In the genomic region with DNA sequence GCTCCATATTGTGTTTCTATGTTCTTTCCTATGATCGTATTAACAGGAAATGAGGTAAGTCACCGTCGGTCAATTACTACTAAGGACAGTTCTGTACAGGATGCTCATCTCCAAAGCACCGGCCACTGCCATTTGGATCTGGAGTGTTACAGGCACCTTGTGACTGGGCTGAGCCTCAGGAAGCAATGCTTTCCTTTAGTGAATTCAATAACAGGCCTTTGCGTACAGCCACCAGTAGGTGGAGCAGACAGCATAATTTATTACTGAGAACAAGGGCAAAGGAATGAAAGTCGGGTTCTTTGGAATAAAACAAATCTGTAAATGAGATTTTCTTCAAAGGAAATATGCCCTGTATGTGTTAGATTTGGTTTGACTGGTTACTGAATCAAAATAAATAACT, we compare ENCODE assay signal across 8 mouse cellular contexts.
DNase-seq lines count a peak whose midpoint lies in the region; ATAC-seq and TF ChIP-seq lines count a peak whose summit lies in the region.

No protein-coding gene starts in this region.

- TF ChIP-seq CTCF in heart, adult 2 months (IDR thresholded peaks at IDR 0.05), result peak; percentile 91

- WGBS in heart, adult 2 months, result 24% methylated on average over 6 of the region's 6 CpGs
- WGBS in heart, embryonic 11.5 days (ENCODE audit: insufficient replicate concordance), result 36% methylated on average over 6 of the region's 6 CpGs

- H3K79me2 ChIP-seq in heart, adult 2 months (replicated peaks; ENCODE audit: control insufficient read depth, insufficient read depth, low read length), result no peaks in the 10 kb centered on the region

- no peaks in the 10 kb centered on the region for H3K36me3 ChIP-seq in heart, adult 2 months (ENCODE audit: control insufficient read depth, insufficient read depth, low read length)
- H3K36me3 ChIP-seq in heart, embryonic 11.5 days (ENCODE audit: control insufficient read depth, insufficient read depth, low read length), result no peaks in the 10 kb centered on the region
- no peaks in the 10 kb centered on the region for H3K36me3 ChIP-seq in splenic B cell, adult 2 months (ENCODE audit: control insufficient read depth, insufficient read depth, low read length, poor library complexity, severe bottlenecking)

- H3K4me2 ChIP-seq in heart, embryonic 11.5 days, result no peak overlapping the region

- H3K4me3 ChIP-seq in heart, adult 2 months, result no peak overlapping the region
- H3K4me3 ChIP-seq in heart, embryonic 11.5 days (ENCODE audit: low read depth, low read length), result no peak overlapping the region

- no peak for TF ChIP-seq EP300 in heart, adult 2 months (IDR thresholded peaks at IDR 0.05; ENCODE audit: insufficient read depth, low read depth, low read length)

- no peak for TF ChIP-seq POLR2A in heart, adult 2 months (IDR thresholded peaks at IDR 0.05; ENCODE audit: insufficient read depth, low read depth, low read length)

- H3K9me3 ChIP-seq in heart, embryonic 11.5 days (replicated peaks; ENCODE audit: control insufficient read depth, low read length), result no peaks in the 10 kb centered on the region

- no peak overlapping the region for H3K27ac ChIP-seq in heart, adult 2 months
- no peak overlapping the region for H3K27ac ChIP-seq in heart, embryonic 11.5 days (ENCODE audit: low read depth, low read length)

- H3K27me3 ChIP-seq in heart, adult 2 months (ENCODE audit: control insufficient read depth, insufficient read depth, low read length), result no peaks in the 10 kb centered on the region
- no peaks in the 10 kb centered on the region for H3K27me3 ChIP-seq in heart, embryonic 11.5 days (ENCODE audit: control insufficient read depth, insufficient read depth, low read length)
- no peaks in the 10 kb centered on the region for H3K27me3 ChIP-seq in splenic B cell, adult 2 months (ENCODE audit: control insufficient read depth, insufficient read depth, low read length, poor library complexity, severe bottlenecking)

- H3K9ac ChIP-seq in heart, adult 2 months (ENCODE audit: low read depth, low read length), result no peak overlapping the region
- no peak overlapping the region for H3K9ac ChIP-seq in heart, embryonic 11.5 days (ENCODE audit: low read depth, low read length)

- ATAC-seq in heart, embryonic 11.5 days (replicated peaks; ENCODE audit: insufficient number of reproducible peaks, low FRiP score, low TSS enrichment), result no peak

- peak; percentile 19 to 24 for DNase-seq in heart, adult 2 months
- peak; percentile 71 for DNase-seq in MN1 (ENCODE audit: low spot score)
- peak; percentile 38 for DNase-seq in cerebellum, adult 8-10 months
- DNase-seq in frontal cortex, postnatal 25 days (ENCODE audit: low spot score in 2 of 2), result peak; percentile 32 to 44
- DNase-seq in kidney, postnatal 36 days, result peak; percentile 65 to 75
- peak; percentile 72 for DNase-seq in lung, postnatal 10 days
- DNase-seq in splenic B cell, adult 2 months (ENCODE audit: low read depth, low spot score), result peak; percentile 36

- intact Hi-C loops in heart, adult 2 months (cut with DNase I), result loop anchor here (5.0 kb wide), 1 partner anchor 1495 kb away; no protein-coding TSS in a partner anchor

- no peaks in the 10 kb centered on the region for H3K4me1 ChIP-seq in heart, adult 2 months (ENCODE audit: control insufficient read depth, insufficient read depth, low read length)
- H3K4me1 ChIP-seq in heart, embryonic 11.5 days (ENCODE audit: control insufficient read depth, insufficient read depth, low read length), result peaks cover 3% of the 10 kb centered on the region; the same call in 1 of the 2 replicates

Comparison
In these comparisons a context has a peak if more than half of its experiments do, and no peak if none do; other contexts are left out.
1. DNase-seq: peak in every context shown above with its lines; median percentile 72 in lung, postnatal 10 days; 71 in MN1; 70 in kidney, postnatal 36 days; 38 in cerebellum, adult 8-10 months; 38 in frontal cortex, postnatal 25 days; 36 in splenic B cell, adult 2 months; 22 in heart, adult 2 months.